Mouse (Mus musculus): ENCODE measurements around the gene Zscan2.

Gene Zscan2

GRCm38 (mm10) chr7:80843910-80844640 is 16.6 kb upstream of the Zscan2 start:
- DNase-seq (ENCODE audit: low read depth, low spot score) = no peak

- no peak for DNase-seq (ENCODE audit: low read depth, low spot score)
Measured at GRCm38 (mm10) chr7:80844691-80845090, 16.0 kb upstream of the Zscan2 start.

- no peak for DNase-seq (ENCODE audit: low read depth, low spot score)
Measured at GRCm38 (mm10) chr7:80845621-80846279, 15.0 kb upstream of the Zscan2 start.

- DNase-seq (ENCODE audit: low read depth, low spot score) = no peak
Measured at GRCm38 (mm10) chr7:80846280-80846678, 14.4 kb upstream of the Zscan2 start.

GRCm38 (mm10) chr7:80846709-80847108 is 14.0 kb upstream of the Zscan2 start:
- no peak for DNase-seq (ENCODE audit: low read depth, low spot score)

GRCm38 (mm10) chr7:80849267-80849666 is 11.5 kb upstream of the Zscan2 start:
- DNase-seq (ENCODE audit: low read depth, low spot score) = no peak

DNA sequence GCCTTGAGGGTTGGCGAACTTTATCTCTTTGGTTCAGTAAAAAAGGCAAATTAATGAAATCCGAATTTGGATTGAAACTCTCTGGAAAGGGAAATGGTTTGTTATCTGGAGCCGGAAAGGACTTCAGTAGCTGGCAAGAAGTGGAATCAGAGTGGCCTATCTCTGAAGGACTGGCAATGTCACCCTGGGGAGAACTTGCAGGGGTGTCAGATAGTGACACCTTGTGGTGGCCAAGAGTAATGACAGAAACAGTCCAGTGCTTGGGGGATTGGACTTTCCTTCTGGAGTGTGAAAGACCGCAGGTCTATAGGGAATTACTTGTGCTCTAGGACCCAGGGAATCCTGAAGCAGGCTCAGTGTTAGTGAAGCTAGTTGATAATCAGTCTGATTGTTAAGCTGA is 11.0 kb upstream of the Zscan2 start:
- DNase-seq (ENCODE audit: low read depth, low spot score) = peak; percentile 89

- DNase-seq (ENCODE audit: low read depth, low spot score) = no peak
Measured at GRCm38 (mm10) chr7:80850520-80850919, 10.2 kb upstream of the Zscan2 start.

GRCm38 (mm10) chr7:80853218-80853617 is 7.5 kb upstream of the Zscan2 start:
- DNase-seq (ENCODE audit: low read depth, low spot score) = no peak

DNA sequence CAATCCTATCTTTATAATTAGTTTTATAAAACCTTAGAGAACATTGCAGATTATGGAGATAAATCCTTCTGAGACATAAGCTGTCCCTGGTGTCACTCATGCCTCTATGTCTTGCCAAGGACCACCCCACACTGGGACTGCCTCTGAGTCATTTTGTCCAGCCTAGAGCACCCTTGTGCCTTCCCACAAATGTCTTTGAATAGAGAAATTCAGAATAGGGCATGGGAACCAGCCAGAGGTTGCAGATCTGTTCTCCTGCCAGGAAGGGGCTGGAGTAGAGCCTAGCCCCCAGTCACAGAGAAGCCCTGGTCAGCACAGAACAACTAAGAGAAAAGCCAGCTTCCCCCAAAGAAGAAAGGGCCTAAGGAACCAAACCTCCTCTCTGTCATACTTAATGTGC is 5.4 kb upstream of the Zscan2 start:
- no peak for DNase-seq (ENCODE audit: low read depth, low spot score)

- peak; percentile 89 for DNase-seq (ENCODE audit: low read depth, low spot score)
Measured at GRCm38 (mm10) chr7:80857181-80857580, 3.5 kb upstream of the Zscan2 start.

DNA sequence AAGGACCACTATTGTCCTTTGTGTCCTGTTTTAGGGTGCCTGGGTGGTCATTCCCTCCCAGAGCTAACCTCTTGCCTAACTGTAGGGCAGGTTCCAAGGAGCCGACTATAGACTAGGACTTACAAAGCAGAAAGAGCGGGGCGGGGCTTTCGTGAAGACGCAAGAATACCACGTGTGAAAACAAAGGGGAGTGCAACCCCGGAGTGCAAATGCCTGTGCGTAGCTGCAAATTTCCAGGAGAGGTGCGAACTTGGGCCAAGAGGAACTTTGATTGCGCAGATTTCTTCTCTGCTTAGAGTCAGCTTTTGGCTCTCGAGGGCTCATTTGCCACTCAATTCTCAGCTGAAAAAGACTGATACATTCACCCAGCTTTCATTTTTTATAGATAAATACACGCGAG is 493 bp upstream of the Zscan2 start:
- DNase-seq (ENCODE audit: low read depth, low spot score) = peak; percentile 77

GRCm38 (mm10) chr7:80862475-80862874 is 1.8 kb downstream of the Zscan2 start:
- no peak for DNase-seq (ENCODE audit: low read depth, low spot score)

DNA sequence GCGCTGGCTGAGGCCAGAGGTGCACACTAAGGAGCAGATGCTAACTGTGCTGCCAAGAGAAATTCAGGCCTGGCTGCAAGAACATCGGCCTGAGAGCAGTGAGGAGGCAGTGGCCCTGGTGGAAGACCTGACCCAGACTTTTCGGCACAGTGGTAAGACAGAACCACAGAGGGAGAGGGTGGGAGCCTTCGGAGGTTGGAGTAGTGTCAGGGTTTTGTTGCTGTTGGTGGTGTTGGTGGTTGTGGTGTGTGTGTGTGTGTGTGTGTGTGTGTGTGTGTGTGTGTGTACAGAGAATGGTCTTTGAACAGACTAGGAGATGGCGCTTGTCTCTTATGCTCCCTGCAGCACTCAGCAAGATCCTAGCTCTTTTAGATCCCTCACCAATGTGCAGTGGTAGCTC is 2.8 kb downstream of the Zscan2 start:
- DNase-seq (ENCODE audit: low read depth, low spot score) = peak; percentile 48

- DNase-seq (ENCODE audit: low read depth, low spot score) = no peak
Measured at GRCm38 (mm10) chr7:80864151-80864550, 3.4 kb downstream of the Zscan2 start.

- DNase-seq (ENCODE audit: low read depth, low spot score) = peak; percentile 75
Measured at GRCm38 (mm10) chr7:80864831-80865230, 4.1 kb downstream of the Zscan2 start.

DNA sequence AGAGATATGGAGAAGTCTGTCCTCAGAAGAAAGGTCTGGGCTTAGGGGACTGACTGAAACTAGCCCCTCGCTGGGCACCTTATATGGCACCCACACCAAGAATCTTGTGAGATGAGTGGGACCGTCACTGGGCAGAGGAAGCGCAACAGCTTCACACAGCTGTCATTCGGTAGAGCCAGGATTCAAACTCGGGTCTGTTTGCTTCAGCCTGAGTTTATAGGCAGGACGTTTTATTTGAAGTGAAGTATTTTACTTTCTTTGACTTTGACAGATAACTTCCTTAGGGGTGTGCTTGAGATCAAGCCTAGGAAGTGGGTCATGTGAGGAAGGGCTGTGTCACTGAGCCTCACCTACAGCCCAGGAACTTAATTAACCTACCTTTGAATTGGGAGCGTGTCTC is 4.8 kb downstream of the Zscan2 start:
- DNase-seq (ENCODE audit: low read depth, low spot score) = no peak

- no peak for DNase-seq (ENCODE audit: low read depth, low spot score)
Measured at GRCm38 (mm10) chr7:80866514-80867147, 5.9 kb downstream of the Zscan2 start.

- DNase-seq (ENCODE audit: low read depth, low spot score) = no peak
Measured at GRCm38 (mm10) chr7:80868686-80869085, 8.0 kb downstream of the Zscan2 start.

- no peak for DNase-seq (ENCODE audit: low read depth, low spot score)
Measured at GRCm38 (mm10) chr7:80873038-80873437, 12.3 kb downstream of the Zscan2 start.

- DNase-seq (ENCODE audit: low read depth, low spot score) = no peak
Measured at GRCm38 (mm10) chr7:80873631-80874030, 12.9 kb downstream of the Zscan2 start.

- DNase-seq (ENCODE audit: low read depth, low spot score) = no peak
Measured at GRCm38 (mm10) chr7:80875727-80876126, 15.0 kb downstream of the Zscan2 start.

Data from brain, adult 2 months (tissue).